Mouse (Mus musculus) thymus, postnatal 14 days (tissue): Measurements from ENCODE around the gene Clps.

Experiments used
- DNase-seq: peaks from one replicate; pipeline ENCODE4 v3.0.0; 2021

Clps gene

GRCm38 (mm10) chr17:28549111-28549510 lies 11.5 kb downstream of the Clps start, which contains the start of gene Clpsl2:
Gene Clpsl2 (plus strand): TSS chr17:28549411.
- DNase-seq, result no peak

GRCm38 (mm10) chr17:28548550-28548949 lies 12.0 kb downstream of the Clps start:
- no peak for DNase-seq

GRCm38 (mm10) chr17:28546925-28547324 lies 13.6 kb downstream of the Clps start:
- peak; percentile 42 for DNase-seq

- no peak for DNase-seq
Observed at GRCm38 (mm10) chr17:28537881-28538280, 22.7 kb downstream of the Clps start.

- DNase-seq, result no peak
Observed at GRCm38 (mm10) chr17:28533327-28533726, 27.2 kb downstream of the Clps start.

GRCm38 (mm10) chr17:28532557-28532956 lies 28.0 kb downstream of the Clps start:
- DNase-seq, result no peak

- DNase-seq, result no peak
Observed at GRCm38 (mm10) chr17:28531946-28532345, 28.6 kb downstream of the Clps start.

- no peak for DNase-seq
Observed at GRCm38 (mm10) chr17:28530506-28530905, 30.1 kb downstream of the Clps start, which contains the start of gene Armc12. Gene Armc12 (plus strand): TSS chr17:28530806.

- no peak for DNase-seq
Observed at GRCm38 (mm10) chr17:28529116-28529515, 31.4 kb downstream of the Clps start.

- peak; percentile 91 for DNase-seq
Observed at GRCm38 (mm10) chr17:28528043-28528351, 32.6 kb downstream of the Clps start.

GRCm38 (mm10) chr17:28527184-28528042 lies 33.2 kb downstream of the Clps start:
- no peak for DNase-seq

GRCm38 (mm10) chr17:28524831-28525430 lies 35.6 kb downstream of the Clps start:
- DNase-seq, result no peak

- DNase-seq, result peak; percentile 66
Observed at GRCm38 (mm10) chr17:28524009-28524695, 36.4 kb downstream of the Clps start.

- DNase-seq, result no peak
Observed at GRCm38 (mm10) chr17:28523355-28524008, 37.1 kb downstream of the Clps start.

GRCm38 (mm10) chr17:28522623-28523354 lies 37.8 kb downstream of the Clps start:
- peak; percentile 98 for DNase-seq

- DNase-seq, result no peak
Observed at GRCm38 (mm10) chr17:28521920-28522319, 38.6 kb downstream of the Clps start.

- peak; percentile 74 for DNase-seq
Observed at GRCm38 (mm10) chr17:28521071-28521726, 39.4 kb downstream of the Clps start.

GRCm38 (mm10) chr17:28520561-28520960 lies 40.0 kb downstream of the Clps start:
- no peak for DNase-seq

- DNase-seq, result peak; percentile 65
Observed at GRCm38 (mm10) chr17:28519827-28520226, 40.7 kb downstream of the Clps start.

GRCm38 (mm10) chr17:28518615-28519071 lies 41.9 kb downstream of the Clps start:
- DNase-seq, result peak; percentile 77

GRCm38 (mm10) chr17:28517956-28518614 lies 42.5 kb downstream of the Clps start:
- peak; percentile 84 for DNase-seq
